Mouse (Mus musculus): Measurements from ENCODE around the gene Ddb2.

Ddb2 gene

GRCm38 (mm10) chr2:91255661-91256150 lies 18.9 kb upstream of the Ddb2 start, which contains the start of gene Pacsin3:
Gene Pacsin3 (plus strand): TSS chr2:91255954.
- DNase-seq (ENCODE audit: extremely low read depth, insufficient read length, low spot score) = no peak

- DNase-seq (ENCODE audit: extremely low read depth, insufficient read length, low spot score) = no peak
These were observed 18.1 kb upstream of the Ddb2 start for GRCm38 (mm10) chr2:91254725-91255380.

DNA sequence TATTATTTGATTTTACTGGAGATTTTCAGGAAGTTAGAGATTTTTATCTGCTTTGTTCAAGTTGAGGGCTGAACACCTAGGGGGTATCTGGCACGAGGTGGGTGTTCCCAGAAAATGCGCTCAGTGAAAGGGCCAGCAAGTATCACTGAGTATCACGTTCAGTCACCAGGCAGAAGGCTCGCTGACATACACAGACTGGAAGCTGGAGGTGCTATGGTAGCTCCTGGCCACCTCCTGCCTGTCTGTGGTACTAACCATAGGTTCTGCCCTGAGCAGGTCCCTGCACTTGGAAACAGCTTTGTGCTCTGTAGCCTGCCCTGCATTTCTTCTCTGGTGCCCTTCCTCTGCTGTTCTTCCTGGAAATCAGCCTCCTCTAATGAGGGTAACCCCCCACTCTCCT lies 15.7 kb upstream of the Ddb2 start:
- DNase-seq (ENCODE audit: extremely low read depth, insufficient read length, low spot score) = no peak

DNA sequence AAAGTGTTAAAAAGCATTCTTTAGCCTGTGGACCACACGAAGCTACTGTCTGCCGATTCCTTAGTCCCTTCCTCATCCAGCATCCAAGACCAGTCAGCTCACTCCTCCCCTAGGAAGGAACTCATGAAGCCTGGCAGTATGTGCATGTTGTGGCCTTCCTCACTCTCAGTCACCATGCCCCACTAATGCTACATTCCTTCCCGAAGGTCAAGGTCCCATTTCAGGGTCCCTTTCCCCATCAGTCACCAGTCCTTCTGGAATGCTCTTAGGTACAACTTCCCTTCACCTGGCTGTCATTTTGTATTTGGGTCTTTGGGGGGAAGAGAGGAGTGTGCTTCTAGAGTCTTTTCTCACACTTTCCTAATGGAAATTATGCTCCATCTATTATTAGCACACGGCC lies 15.2 kb upstream of the Ddb2 start:
- DNase-seq (ENCODE audit: extremely low read depth, insufficient read length, low spot score) = no peak

DNA sequence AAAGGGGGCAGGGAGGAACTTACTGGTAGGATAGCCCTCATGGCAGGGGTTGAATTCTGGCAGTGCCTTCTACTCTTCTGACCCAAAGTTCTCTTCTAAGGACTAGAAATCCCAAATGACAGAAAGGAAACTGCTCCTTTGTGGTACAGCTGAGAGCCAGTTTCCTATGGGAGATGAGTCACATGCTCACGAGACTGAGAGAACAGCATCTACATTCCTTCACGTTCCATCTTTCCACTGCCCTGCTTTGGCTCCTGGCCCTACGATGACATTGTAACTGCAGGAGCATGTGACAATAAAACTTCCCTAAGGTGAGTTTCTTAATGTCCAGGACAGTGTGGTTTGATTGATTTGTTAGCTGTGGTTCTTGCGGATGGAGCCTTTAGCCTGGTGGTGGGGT lies 11.6 kb upstream of the Ddb2 start:
- peak; percentile 28 for DNase-seq (ENCODE audit: extremely low read depth, insufficient read length, low spot score)

DNA sequence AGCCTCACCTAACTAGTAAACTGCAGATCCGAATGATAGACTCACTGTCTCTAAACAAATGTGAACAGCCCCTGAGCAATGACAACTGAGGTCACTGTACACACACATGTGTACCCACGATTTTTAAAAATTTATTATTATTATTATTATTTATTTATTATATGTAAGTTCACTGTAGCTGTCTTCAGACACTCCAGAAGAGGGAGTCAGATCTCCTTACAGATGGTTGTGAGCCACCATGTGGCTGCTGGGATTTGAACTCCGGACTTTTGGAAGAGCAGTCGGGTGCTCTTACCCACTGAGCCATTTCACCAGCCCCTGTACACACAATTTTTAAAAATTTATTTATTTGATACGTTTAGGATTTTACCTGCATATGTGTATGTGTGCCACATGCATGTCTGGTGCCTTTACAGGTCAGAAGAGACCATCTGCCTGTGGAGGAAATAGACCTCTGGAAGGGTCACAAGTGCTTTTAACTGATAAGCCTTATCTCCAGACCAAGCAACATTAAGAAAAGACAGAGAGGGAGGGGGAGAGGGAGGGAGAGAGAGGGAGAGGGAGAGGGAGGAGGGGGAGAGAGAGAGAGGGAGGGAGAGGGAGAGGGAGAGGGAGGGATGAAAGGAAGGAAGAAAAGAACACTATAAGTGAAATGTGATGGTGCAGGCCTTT lies 7.9 kb upstream of the Ddb2 start:
- no peak for DNase-seq (ENCODE audit: extremely low read depth, insufficient read length, low spot score)

GRCm38 (mm10) chr2:91243416-91243815 lies 6.6 kb upstream of the Ddb2 start:
- no peak for DNase-seq (ENCODE audit: extremely low read depth, insufficient read length, low spot score)

- DNase-seq (ENCODE audit: extremely low read depth, insufficient read length, low spot score) = no peak
These were observed 5.8 kb upstream of the Ddb2 start for GRCm38 (mm10) chr2:91242547-91242946.

DNA sequence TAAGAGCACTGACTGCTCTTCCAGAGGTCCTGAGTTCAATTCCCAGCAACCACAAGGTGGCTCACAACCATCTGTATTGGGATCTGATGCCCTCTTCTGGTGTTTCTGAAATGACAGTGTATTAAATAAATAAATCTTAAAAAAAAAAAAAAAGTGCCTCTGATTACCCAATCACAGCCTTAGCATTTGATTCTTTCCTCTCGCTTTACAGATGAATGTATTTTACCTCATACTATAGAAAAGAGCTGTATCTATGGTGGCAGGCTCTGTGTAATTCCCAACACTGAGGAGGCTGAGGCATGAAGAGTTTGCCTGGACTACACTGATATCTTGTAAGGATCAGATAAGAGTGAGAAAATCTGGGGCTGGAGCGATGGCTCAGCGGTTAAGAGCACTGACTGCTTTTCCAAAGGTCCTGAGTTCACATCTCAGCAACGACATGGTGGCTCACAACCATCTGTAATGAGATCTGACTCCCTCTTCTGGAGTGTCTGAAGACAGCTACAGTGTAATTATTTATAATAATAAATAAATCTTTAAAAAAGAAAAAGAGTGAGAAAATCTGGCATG lies 814 bp upstream of the Ddb2 start:
- DNase-seq (ENCODE audit: extremely low read depth, insufficient read length, low spot score) = peak; percentile 63

DNA sequence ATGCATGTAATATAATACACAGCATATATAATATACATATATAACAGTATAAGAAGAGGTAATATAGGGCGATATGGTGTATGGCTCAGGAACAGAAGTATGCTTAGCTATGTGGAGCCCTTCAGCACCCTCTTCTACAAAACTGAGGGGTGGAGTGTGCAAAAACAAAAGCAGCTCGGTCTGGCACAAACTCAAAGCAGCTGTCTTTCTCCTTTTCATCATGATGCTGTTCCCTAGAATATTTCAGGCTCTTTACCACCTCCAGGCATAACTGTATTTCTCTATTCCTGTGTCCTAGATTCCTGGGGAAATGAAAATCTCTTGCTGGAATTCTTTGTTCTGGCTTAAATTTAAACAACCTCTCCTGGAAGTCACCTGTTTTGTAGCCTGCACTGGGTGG lies 7.0 kb downstream of the Ddb2 start:
- no peak for DNase-seq (ENCODE audit: extremely low read depth, insufficient read length, low spot score)

DNA sequence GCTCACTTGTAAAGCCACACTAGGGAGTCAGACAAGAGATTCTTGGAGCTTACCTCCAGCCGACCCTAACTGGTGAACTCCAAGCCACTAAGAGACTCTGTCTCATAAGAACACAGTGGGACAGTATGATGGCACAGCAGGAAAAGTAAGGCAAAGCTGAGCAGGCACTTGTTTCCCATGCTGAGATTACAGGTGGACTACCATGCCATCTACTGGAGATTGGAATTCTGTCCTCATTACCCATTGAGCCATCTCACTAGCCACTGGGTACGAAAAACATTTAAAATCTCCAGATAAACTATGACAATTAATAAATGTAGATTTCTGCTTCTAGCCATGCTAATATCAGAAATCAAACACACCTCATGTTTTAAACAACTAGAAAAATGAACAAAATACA lies 13.2 kb downstream of the Ddb2 start:
- DNase-seq (ENCODE audit: extremely low read depth, insufficient read length, low spot score) = no peak

- no peak for DNase-seq (ENCODE audit: extremely low read depth, insufficient read length, low spot score)
These were observed 16.3 kb downstream of the Ddb2 start for GRCm38 (mm10) chr2:91220501-91220900.

- no peak for DNase-seq (ENCODE audit: extremely low read depth, insufficient read length, low spot score)
These were observed 19.8 kb downstream of the Ddb2 start for GRCm38 (mm10) chr2:91217032-91217431.

DNA sequence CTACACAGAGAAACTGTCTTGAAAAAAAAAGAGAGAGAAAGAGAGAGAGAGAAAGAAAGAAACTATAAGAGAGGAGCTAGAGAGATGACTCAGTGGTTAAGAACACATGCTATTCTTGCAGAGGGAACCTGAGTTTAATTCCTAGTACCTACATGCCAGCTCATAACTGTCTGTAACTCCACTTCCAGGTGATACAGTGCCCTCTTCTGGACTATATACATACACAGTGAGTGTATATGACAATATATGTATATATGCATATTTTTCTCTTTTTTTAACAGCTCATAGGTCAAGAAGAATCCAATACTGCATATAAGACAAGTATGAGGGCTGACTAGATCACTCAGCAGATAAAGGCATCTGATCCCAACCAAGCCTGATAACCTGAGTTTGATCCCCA lies 23.5 kb downstream of the Ddb2 start:
- DNase-seq (ENCODE audit: extremely low read depth, insufficient read length, low spot score) = no peak

DNA sequence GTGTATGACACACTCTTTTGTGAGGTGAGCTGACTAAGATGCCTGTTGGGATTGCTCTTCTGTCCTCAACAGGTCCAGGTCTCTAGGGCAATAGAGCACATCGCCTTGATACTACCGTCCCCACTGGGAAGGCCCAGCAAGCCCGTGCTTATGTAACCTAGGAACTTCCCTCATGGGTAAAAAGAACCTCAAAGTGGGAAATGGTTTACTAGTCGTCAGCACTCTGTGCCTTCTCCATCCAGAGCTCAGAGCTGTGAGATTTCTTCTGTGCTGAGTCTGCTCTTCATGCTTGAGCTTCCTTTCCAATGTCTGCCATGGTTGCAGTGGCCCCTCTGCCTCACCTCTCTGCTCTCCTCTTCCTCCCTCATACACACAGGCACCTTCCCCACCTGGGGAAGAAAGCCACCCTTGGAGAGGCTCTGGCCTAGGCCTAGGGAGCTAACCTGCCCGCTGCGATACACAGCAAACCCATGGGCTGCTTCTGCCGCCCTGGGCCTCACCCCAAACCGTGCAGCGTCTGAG lies 30.5 kb downstream of the Ddb2 start:
- no peak for DNase-seq (ENCODE audit: extremely low read depth, insufficient read length, low spot score)

- no peak for DNase-seq (ENCODE audit: extremely low read depth, insufficient read length, low spot score)
These were observed 33.7 kb downstream of the Ddb2 start for GRCm38 (mm10) chr2:91202972-91203656.

DNA sequence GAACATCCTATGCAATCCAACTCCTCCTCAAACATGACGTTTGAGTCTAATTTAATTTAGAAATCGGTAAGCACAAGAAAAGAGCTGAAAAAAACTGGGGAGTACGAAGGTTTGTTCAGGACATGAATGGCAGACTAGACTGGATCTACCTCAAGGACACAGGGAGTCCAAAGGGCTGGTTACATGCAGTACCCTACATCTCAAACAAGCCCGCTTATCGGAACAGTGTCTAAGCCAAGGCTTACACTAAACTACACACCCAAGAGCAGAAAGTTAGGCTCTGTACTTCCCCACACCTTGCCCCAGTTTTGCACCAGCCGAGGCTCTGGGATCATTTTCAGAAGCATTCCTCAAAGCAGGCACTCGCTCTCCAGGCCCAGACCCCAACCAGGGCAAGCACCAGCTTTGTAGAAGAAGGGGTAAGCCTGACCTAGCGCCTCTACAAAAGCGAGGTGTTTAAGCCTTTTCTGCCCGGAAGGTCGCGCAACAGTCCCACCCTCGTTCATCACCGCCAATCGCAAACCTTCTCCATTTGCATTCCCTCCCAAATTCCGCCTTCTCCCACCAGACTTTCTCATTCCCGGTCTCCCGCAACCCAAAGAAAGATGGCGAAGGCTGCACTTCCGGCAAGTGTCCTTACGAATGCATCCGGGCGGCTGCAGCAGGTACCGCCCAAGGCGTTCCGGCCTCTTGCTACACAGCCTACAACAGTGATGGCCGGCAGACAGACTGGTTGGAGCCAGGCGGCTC lies 34.4 kb downstream of the Ddb2 start, which contains the start of the genes Nr1h3 and Acp2:
Gene Nr1h3, minus strand, starts transcription at position 613 of the 750 bp plus-strand sequence.
Gene Acp2, plus strand, starts transcription at position 664 of the 750 bp plus-strand sequence.
- DNase-seq (ENCODE audit: extremely low read depth, insufficient read length, low spot score) = peak; percentile 92

DNA sequence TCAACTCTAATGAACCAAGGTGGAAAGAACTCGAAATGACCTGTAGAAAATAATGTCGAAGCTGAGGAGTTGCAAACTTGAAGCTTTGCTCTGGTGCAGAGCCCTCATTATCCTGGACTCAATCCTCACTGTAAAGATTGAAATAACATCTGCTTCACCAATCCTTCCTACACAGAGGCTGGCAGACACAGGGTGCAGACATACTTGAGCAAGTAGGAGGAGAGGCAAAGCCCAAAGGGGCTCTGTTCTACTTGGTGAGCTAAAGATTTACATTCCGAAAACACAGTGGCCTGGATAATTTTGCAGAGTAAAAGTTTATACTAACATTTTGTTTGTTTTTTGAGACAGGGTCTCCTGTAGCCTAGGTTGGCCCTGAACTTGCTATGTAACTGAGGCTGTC lies 37.9 kb downstream of the Ddb2 start:
- no peak for DNase-seq (ENCODE audit: extremely low read depth, insufficient read length, low spot score)

DNA sequence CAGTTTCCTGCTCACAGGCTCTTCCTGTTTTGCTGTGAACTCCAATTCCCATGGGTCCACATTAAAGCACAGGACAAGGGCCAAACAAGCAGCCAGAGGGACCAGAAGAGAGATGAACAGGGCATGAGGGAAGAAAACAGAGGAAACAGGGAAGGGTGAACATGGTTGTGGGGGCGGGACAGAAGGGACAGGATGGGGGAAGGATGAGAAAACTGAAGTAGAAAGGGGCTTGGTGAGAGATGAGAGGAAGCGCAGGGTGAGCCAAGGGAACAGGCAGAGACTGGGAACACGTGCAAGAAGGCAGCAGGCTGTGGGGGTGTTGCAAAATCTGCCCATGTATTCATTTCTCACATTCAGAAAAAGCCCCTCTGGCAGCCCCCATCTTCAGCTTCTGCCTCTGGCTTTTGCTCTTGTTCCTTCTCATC lies 40.2 kb downstream of the Ddb2 start:
- DNase-seq (ENCODE audit: extremely low read depth, insufficient read length, low spot score) = no peak

DNA sequence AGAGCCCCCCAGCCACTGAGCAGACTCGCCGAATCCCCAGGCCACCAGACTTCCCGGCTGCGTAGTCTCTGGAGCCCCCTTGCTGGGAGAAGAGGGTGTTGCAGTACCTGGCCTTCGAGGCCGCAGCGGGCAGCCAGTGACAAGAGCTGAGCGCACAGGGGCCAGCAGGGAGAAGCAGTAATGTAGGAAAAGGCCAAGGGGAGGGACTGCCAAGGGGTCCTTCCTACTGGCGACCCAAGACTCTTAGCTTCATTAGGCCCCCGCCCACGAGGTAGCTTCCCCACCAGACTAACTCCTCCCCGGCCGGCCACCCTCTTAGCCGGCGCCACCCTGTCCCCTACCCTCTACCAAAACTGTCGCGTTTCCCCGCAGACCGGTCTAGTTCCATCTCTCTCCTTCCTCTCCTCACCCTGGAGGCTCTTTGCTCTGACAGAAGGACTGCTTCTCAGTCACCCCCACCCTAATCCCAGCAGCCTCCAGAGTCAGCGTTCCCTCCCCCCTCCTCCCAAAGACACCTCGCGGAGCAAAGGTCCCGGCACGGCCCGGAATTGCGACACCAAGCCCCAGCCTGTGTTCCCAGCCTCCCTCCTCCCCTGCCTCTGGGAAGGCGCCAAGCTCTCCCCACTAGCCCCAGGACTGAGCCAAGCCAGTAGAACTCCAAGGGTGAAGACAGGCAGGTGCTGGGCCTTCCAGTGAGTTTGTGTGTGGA lies 42.0 kb downstream of the Ddb2 start:
- DNase-seq (ENCODE audit: extremely low read depth, insufficient read length, low spot score) = peak; percentile 78
